12 mouse cellular contexts compared by ENCODE assay signal in the genomic region with DNA sequence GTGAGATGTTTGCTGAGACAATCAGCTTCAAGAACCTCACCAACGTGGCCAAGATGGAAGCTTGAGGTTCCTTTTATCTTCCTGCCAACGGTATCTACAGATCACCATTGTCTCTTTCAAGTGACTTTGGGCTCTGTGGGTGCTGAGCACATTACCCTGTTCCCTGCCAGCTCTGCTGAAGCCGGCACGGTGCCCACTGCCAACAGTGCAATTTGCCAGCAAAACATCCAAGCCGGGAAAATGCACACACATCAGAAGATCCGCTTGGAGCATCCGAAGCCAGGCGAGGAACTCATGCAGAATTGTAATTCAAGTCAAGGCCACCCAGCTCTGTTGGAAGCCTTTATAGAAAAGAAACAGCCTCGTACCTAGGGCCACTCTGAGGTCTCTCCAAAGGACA.
DNase-seq lines count a peak whose midpoint lies in the region; ATAC-seq lines count a peak whose summit lies in the region.
"Had no signal": no experiment of that assay in that cellular context is flagged by ENCODE, and none has a peak within 500 bp of the region (broad histone marks: within the 10 kb centered on the region; RNA-seq: fewer than 3 reads in every experiment).

No protein-coding gene starts in this region.

- no peak overlapping the region for H3K9ac ChIP-seq in midbrain, embryonic 16.5 days (ENCODE audit: low read depth, low read length)
- H3K9ac ChIP-seq in midbrain, embryonic 15.5 days: no peak overlapping the region
- H3K9ac ChIP-seq in neural tube, embryonic 15.5 days (replicated peaks): no peak overlapping the region
- H3K9ac ChIP-seq in kidney, embryonic 15.5 days: no peak overlapping the region
- H3K9ac ChIP-seq: heart, embryonic 15.5 days; intestine, embryonic 15.5 days; limb, embryonic 15.5 days had no signal

- no peaks in the 10 kb centered on the region for H3K9me3 ChIP-seq in midbrain, embryonic 16.5 days (replicated peaks; ENCODE audit: control insufficient read depth, low read length, poor library complexity, severe bottlenecking)
- H3K9me3 ChIP-seq in midbrain, embryonic 15.5 days: no peaks in the 10 kb centered on the region
- no peaks in the 10 kb centered on the region for H3K9me3 ChIP-seq in neural tube, embryonic 15.5 days (replicated peaks)
- H3K9me3 ChIP-seq in kidney, embryonic 15.5 days (replicated peaks): no peaks in the 10 kb centered on the region
- H3K9me3 ChIP-seq: heart, embryonic 15.5 days; intestine, embryonic 15.5 days; limb, embryonic 15.5 days had no signal

- 66% methylated on average over 9 of the region's 9 CpGs for WGBS in midbrain, embryonic 16.5 days
- 72% methylated on average over 9 of the region's 9 CpGs for WGBS in midbrain, embryonic 15.5 days
- WGBS in neural tube, embryonic 15.5 days: 67% methylated on average over 9 of the region's 9 CpGs
- WGBS in kidney, embryonic 15.5 days: 88% methylated on average over 9 of the region's 9 CpGs

- no peaks in the 10 kb centered on the region for H3K27me3 ChIP-seq in midbrain, embryonic 16.5 days (ENCODE audit: control insufficient read depth, insufficient read depth, low read depth, low read length)
- H3K27me3 ChIP-seq in midbrain, embryonic 15.5 days (replicated peaks): no peaks in the 10 kb centered on the region
- no peaks in the 10 kb centered on the region for H3K27me3 ChIP-seq in neural tube, embryonic 15.5 days (replicated peaks)
- no peaks in the 10 kb centered on the region for H3K27me3 ChIP-seq in kidney, embryonic 15.5 days
- H3K27me3 ChIP-seq: heart, embryonic 15.5 days; intestine, embryonic 15.5 days; limb, embryonic 15.5 days had no signal

- DNase-seq in cerebellum, postnatal 10 days: peak; percentile 84 to 92
- peak; percentile 10 to 37 for DNase-seq in layer of hippocampus, postnatal 25 days (ENCODE audit: extremely low spot score in 1 of 2, low spot score in 1 of 2)
- DNase-seq in embryo, embryonic 9.5 days (ENCODE audit: extremely low spot score): no peak
- DNase-seq: gastrocnemius, adult 2 months; lung, postnatal 4 days had no signal

- H3K4me2 ChIP-seq in midbrain, embryonic 16.5 days (ENCODE audit: low read length): no peak overlapping the region
- H3K4me2 ChIP-seq in midbrain, embryonic 15.5 days: no peak overlapping the region
- no peak overlapping the region for H3K4me2 ChIP-seq in neural tube, embryonic 15.5 days
- H3K4me2 ChIP-seq in kidney, embryonic 15.5 days: no peak overlapping the region
- H3K4me2 ChIP-seq: heart, embryonic 15.5 days; intestine, embryonic 15.5 days; limb, embryonic 15.5 days had no signal

- peak; percentile 54; the same call in 1 of the 2 replicates for ATAC-seq in midbrain, embryonic 16.5 days
- ATAC-seq in midbrain, embryonic 15.5 days (replicated peaks): no peak
- no peak for ATAC-seq in neural tube, embryonic 15.5 days (ENCODE audit: low FRiP score)
- no peak for ATAC-seq in kidney, embryonic 15.5 days (replicated peaks; ENCODE audit: low FRiP score)
- ATAC-seq: intestine, embryonic 15.5 days had no signal

- no peaks in the 10 kb centered on the region for H3K36me3 ChIP-seq in midbrain, embryonic 16.5 days (ENCODE audit: control insufficient read depth, insufficient read depth, low read length)
- H3K36me3 ChIP-seq in midbrain, embryonic 15.5 days (replicated peaks): no peaks in the 10 kb centered on the region
- H3K36me3 ChIP-seq in neural tube, embryonic 15.5 days: no peaks in the 10 kb centered on the region
- no peaks in the 10 kb centered on the region for H3K36me3 ChIP-seq in kidney, embryonic 15.5 days
- H3K36me3 ChIP-seq: heart, embryonic 15.5 days; intestine, embryonic 15.5 days; limb, embryonic 15.5 days had no signal

- no peak overlapping the region for H3K4me3 ChIP-seq in midbrain, embryonic 16.5 days (ENCODE audit: low read depth, low read length)
- no peak overlapping the region for H3K4me3 ChIP-seq in midbrain, embryonic 15.5 days
- H3K4me3 ChIP-seq in neural tube, embryonic 15.5 days (replicated peaks): no peak overlapping the region
- H3K4me3 ChIP-seq in kidney, embryonic 15.5 days (replicated peaks): no peak overlapping the region
- H3K4me3 ChIP-seq: gastrocnemius, adult 2 months; heart, embryonic 15.5 days; intestine, embryonic 15.5 days; limb, embryonic 15.5 days had no signal

- 0 out of 2 replicates have a peak overlapping the region, but pooled peaks have one; percentile 24 for H3K27ac ChIP-seq in midbrain, embryonic 16.5 days (ENCODE audit: low read length)
- no peak overlapping the region for H3K27ac ChIP-seq in midbrain, embryonic 15.5 days
- H3K27ac ChIP-seq in neural tube, embryonic 15.5 days (replicated peaks): no peak overlapping the region
- no peak overlapping the region for H3K27ac ChIP-seq in kidney, embryonic 15.5 days
- H3K27ac ChIP-seq: gastrocnemius, adult 2 months; heart, embryonic 15.5 days; intestine, embryonic 15.5 days; limb, embryonic 15.5 days had no signal

- 0 out of 2 replicates have a peak, but pooled peaks cover 3% of the 10 kb centered on the region for H3K4me1 ChIP-seq in midbrain, embryonic 16.5 days (ENCODE audit: control insufficient read depth, insufficient read depth, low read length)
- H3K4me1 ChIP-seq in midbrain, embryonic 15.5 days: no peaks in the 10 kb centered on the region
- H3K4me1 ChIP-seq in neural tube, embryonic 15.5 days: no peaks in the 10 kb centered on the region; the same call in 1 of the 2 replicates
- no peaks in the 10 kb centered on the region for H3K4me1 ChIP-seq in kidney, embryonic 15.5 days
- H3K4me1 ChIP-seq: intestine, embryonic 15.5 days; limb, embryonic 15.5 days had no signal
